Mouse (Mus musculus) cerebellum, postnatal 36 days (tissue): ENCODE measurements around the gene Focad.

Experiments
- DNase-seq, 2 experiments: peaks; one replicate each; pipeline ENCODE4 v3.0.0; 2021 to 2022; ENCODE audit warnings: mixed read lengths in 2 of 2

Focad gene

DNA sequence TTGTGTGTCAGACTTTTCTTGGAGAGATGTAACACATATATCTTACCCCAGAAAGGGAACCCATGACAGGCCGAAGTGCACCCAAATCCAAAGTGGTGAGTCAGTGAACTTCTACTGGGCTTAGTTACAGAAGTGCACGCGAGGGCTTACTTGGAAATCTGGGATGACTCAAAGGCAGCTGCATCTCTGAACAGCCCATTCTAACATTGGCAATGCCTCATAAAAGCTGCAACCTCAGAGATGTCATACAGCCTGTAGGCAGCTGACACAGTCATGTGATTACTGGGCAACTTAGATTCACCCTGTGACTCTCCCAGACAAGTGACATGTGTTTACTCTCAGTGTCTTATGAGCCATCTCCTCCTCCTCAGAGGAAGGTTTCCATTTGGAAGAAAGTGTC lies 119.5 kb downstream of the Focad start:
- no peak for DNase-seq

DNA sequence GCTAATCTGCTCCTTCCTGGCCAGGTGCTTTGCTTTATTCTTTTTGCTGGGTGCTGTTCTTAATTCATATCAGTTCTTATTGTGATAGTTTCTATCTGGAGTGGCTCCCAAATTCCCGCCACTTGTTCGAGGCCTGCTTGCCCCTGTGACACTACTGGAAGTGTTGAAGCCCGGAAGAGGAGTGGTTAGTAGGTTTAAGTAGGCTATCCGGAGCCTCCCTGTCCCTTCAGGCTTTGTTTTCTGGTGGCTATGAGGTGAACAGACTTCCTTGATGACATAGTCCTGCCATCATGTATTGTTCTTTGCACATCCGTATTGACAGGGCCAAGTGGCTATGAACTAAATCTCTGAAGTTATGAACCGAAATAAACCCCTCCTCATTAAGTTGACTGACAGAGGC lies 123.9 kb downstream of the Focad start:
- no peak for DNase-seq

DNA sequence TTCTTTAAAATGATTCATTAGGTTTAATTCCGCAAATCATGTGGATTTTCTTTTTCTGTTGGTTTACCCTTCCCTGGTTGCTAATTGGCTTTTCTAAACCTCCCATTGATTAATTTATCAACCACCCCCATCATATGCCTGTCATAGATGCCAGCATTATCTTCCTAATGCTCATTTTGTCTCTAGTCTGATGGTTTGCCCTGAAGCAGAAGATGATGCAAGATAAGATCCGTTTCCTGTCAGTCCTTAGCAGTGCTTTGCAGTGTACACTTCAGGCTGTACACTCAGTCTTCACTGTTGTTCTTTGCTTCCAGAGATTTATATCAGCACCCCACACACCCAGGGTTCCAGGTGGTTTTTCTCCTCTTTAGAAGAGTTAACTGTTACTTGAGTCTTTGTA lies 124.4 kb downstream of the Focad start:
- no peak for DNase-seq

DNA sequence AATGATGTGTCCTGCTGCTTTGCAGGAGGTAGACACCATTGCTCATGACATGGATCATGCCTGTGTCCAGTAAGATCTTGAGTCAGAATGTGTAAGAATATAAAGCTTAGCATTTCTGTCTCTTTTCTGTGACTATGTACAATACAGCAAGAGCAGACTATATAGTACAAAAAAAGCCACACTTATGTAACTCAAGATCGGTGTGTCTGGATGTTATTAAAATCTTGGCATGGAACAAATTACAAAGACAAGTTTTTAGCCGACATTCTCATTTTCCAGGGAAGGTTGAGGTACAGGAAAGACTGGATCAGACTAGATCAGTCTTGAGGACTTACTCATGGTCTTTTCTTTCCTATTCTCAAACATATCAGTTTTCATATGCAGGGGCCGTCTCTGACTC lies 136.9 kb downstream of the Focad start:
- no peak for DNase-seq

DNA sequence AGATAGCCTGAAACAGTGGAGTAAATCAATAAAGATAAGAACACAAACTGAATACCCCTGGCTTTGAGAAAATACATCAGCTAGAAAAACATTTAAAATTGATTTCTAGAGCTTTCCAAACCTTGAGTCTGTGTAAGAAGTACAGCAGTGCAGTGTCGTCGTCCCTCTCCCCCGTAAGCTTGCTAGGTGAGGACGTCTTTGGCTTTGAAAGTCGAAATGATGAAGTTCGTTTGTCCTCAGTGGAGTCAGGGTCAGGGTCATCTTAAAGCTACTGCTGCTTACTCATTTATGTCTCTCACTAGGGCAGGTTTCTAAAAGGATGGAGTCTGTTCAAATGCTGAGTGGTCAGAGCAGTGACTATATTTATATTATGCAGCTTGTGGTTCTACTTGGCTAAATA lies 141.5 kb downstream of the Focad start:
- no peak for DNase-seq

DNA sequence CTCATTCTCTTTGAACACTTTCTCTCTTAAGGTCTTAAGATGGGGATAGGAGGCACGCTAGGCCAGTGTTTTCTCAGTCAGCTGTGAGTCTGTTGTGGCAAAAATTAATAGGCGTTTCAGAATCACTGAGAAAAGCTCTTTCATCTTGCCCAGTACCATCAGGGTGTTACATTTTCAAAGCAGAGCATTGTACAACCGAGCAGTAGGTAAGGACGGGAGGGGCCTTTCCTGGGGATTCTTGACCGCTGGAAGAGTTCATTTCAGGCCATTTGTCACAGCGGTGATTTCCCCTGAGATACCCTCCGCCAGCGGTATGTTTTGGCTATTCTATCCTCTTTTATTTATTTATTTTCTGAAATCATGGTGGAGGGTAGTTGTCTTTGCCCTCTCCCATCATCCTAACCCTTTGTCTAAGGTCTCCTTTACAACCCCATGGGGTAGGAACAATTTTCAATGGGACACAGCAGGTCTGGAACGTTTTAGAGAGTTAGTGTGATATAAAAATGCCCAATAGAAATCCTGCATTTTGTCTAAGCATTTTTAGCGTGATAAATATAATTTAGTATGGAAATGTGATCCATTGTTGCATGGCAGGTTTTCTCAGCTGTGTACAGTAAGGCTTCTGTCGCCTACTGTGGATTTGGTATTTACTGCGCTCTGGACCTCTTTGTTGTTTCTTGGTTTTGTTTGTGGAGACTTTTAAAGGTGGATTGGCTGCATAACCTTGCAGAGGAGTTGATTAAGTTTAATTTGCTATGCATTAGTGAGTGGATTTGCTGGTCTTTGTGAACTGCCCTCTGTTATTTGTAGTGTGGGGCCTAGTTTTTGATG lies 142.7 kb downstream of the Focad start:
- no peak for DNase-seq

DNA sequence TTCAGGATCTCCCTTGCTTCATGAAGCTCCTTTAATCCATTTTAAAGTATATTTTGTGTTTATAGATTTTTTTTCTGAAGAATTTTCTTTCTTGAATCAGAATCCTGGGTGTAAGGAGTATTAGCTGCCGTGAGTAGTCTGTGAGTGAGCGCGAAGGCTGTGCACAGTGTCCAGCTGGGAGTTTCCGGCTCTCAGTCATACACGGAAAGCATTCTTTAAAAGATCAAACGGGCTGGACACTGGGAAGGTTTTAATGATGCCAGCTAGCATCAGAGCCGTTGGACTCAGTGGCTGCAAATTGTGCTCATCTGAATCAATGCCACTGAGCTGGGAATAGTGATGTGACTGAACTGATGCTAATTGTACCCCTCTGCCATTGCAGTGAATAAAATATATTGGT lies 143.9 kb downstream of the Focad start:
- peak; percentile 16 to 30 for DNase-seq

DNA sequence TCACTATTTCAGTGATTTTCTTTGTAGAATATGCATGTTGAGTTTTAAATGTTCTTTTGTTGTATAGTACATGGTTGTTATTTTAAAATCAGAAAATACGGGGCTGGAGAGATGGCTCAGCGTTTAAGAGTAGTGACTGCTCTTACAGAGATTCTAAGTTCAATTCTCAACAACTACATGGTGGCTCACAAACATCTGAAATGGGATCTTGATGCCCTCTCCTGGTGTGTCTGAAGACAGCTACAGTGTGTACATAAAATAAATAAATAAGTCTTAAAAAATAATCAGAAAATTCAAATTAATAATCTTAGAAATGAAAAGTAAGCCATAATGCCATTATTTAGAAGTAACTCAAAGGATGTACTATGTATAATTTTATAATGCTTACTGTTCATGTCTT lies 149.4 kb downstream of the Focad start:
- no peak for DNase-seq

DNA sequence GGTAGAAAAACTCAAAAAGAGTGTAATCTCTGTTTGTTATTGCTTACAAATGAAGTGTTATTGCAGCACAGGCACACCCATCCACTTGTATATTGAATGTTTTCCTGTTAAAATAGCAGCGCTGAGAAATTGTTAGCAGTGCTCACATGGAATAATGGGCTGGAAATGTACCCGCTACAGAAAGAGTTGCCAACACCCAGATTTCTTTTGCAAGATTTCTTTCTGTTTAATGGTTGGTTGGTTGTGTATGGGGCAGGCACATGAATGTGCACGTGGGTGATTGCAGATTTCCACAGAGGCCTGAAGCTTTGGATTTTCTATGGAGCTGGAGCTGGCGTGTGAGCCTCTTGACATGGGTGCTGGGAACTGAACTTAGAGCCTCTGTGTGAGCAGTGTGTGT lies 151.1 kb downstream of the Focad start:
- DNase-seq: no peak

DNA sequence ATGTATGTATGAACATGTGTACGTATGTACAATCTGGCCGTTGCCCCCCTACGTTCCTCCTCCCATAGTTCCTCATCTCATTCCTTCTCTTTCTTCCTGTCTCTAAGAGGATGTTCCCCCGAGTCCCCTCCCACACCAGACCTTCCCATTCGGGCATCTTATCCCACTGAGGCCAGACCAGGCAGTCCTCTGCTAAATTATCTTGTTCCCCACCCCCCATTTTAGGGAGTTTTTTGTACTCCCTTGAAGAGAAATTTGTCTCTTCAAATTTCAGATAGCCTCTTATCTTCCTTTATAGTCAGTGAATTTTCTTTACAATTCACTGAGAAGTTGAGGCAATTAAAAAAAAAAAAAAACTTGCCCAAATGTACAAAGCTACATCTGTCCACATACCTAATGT lies 166.9 kb downstream of the Focad start:
- DNase-seq: no peak

DNA sequence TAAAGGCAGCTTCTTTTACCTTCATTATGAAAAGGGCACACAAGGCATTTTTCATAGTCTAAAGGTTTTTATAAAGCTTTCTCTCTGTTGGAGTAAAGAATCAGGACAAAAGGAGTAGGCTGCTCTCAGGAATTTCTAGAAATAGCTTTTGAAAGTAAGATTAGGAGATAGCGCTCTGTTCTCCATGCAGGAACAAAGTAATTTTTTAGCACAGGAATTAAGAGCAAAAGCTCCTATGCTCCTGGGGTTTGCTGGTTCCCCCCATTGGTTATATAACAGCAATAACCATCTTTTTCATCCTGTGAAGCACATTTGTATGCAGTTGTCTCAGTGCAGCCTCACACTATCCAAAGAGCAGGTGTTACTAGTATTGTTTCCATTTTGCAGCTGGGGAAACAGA lies 170.1 kb downstream of the Focad start:
- no peak for DNase-seq

DNA sequence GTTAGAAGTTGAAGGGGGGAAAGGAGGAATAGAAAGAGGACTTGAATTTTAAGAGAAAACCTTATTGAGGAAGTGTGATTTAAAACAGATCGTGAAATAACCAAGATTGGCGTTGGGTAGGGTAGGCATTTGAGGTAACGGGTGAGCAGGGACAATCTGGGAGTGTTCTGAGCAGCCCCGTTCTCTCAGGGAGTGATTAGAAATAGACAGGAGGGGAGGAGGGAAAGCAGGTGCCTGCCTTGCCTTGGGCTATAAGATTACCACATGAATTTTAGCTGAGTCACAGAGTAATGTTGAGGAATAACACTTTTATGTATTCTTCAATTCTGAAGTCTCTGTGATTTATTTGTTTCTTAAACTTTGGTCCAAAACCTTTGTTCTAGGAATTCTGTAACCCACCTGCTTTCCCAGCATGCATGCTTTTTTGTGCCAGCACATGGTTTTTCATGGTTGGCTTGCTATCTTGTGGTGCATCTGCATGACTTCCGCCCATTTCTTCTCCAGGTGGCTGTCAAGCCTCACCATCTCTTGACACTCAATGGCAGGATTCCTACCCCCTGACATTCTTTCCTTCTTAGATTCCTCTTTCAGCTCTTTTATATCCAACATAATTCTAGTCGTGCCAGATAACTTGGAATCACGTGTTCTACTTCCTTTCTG lies 176.1 kb downstream of the Focad start:
- peak; percentile 54 to 70 for DNase-seq

DNA sequence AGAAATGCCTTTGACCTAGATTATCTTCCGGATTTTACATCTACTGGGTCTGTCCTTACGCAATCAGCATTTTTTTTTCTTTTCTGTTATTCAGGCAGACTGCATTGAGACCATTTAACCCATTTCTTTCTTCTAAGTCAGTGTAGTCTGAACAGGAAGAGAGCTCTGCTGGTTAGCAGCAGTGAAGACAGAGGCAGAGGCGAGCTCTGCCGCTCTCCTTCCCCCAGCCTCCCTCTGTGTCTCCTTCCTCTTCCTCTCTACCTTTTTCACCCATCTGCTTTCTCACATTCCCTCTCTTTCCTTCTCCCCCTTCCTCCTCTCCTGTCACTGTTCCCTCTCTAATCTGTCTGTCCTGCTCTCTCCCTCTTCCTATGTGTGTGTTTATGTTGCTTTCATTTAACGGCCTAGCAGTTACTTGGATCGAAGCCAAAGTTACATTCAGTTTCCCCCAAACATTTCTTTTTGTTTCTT lies 181.2 kb downstream of the Focad start:
- DNase-seq: no peak

DNA sequence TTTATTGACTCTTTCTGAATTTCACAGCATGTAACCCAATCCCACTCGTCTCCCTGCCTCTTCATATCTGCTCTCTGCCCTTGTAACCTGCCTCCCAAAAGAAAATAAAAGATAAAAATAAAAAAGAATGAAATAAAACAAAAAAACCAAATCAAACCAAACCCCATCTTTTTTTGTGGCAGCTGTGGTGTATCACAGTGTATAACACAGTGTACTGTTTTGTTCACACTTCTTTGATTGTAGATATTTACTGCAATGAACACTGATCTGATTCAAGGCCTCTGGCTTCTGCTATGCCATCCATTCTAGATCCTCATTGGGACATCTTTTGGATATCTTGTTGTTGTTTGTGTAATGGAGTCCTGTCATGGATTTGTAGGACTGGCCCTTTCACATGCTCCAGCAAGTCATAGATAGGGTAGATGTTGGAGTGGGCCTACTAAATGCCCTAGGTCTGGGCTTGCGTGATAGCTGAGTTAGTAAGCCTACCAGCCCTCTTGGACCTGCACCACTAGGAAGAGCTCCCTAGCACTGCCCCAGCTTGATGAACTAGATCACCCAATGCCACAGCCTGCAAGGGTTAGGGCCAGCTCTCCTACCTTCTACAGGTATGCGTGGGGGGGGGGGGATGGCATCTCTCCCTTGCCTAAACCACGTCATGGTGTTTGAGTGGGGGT lies 181.8 kb downstream of the Focad start:
- DNase-seq: no peak

DNA sequence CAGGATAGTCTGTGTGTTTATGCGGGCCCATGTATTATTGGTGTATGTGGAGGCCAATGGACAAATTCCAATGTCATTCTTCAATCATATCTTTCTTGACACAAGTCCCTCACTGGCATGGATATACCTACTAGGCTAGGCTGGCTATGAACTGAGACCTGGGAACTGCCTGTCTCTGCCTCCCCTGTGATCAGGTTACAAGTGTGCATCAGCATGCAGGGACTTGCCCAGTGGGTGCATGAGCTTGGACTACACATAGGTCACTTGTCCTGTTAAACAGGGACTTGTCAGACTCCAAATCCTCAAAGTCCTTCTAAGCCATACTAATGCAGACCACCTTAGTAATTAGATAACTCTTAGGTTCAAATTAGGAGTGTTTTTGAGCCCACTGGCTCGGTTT lies 184.1 kb downstream of the Focad start:
- DNase-seq: no peak

DNA sequence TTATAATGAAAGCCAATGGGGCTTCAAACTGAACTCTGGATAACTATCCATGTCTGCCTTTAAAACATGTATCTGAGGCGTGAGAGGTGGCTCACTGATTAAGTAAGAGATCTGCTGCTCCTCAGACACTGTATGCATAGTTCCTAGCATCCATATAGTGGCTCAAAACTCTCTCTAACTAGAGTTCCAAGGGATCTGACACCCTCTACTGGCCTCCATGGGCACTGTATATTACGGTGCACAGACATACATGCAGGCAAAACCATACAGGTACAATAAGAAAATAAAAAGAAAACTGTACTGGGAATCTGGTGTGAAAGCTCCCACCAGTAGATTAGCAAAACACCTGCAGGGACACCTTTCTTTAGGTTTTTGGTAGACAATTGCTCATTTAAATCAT lies 186.1 kb downstream of the Focad start:
- DNase-seq: no peak

DNA sequence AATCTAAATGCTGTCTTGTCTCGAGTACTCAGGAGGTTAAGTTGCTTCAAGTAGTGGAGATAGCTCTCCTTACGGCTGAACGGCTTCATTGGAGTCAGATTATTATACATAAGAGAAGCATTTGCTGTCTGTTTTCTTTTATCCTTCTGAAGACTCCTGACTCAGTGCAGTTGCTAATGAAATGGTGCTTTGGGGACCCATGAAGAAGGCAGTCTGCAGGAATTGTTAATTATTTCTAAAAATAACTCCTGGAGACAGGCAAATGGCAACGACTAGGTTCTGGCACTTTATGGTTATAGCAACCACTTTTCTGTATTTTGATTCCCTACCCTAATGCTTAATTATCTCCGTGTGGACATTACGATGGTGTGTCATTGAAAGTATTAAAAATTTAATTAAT lies 201.1 kb downstream of the Focad start:
- no peak for DNase-seq

DNA sequence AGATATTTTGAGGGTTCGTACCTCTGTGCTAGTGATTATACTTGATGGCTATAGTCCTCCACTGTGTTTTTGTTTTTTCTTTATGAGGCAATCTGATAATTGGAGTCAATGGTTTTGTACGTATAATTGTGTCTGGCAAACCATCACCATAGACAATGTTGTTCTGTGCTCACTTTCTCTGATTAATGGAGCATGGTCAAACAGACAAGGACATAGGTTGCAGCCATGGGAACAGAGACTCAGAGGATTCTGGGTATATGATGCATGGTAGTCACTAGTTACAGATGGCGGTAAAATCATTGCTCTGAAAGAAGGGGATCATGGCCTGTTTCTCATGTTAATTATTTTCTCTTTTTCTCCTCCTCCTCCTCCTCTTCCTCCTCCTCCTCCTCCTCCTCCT lies 205.1 kb downstream of the Focad start:
- no peak for DNase-seq

DNA sequence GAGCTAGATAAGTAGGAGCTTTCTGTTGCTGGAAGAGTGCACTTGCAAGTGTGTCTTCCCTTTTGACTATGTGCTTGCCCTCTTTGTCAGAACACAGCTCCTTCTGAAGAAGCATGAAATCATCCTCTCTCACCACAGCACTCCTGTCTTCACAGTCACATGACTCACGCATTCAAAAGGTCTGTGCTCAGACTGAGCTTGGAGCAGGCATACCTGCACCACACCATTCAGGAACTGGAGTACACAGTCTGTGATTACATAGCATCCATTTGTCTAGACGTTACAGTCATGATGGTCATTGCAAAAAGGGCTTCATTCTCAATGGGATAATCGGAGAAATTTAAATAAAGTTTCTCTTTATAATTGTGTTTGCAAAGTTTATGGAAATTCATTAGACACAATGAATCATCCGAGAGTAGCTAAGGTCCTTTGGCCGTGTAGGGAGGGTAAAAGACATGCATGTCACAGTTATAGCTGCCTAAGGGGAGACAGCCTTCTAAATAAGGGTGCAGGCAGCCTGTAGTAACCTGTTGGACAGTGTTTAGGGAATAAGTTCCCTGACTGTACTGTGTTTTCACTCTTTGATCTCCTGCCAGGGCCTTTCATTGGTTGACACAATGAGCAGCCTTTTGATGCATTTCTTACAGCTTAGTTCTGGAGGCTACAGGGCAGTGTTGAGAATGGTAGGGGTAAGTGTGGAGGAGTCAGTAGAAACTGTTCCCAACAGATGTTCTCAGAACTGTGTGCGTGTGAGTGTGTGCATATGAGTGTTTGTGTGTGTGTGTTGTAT lies 206.6 kb downstream of the Focad start:
- DNase-seq: no peak

DNA sequence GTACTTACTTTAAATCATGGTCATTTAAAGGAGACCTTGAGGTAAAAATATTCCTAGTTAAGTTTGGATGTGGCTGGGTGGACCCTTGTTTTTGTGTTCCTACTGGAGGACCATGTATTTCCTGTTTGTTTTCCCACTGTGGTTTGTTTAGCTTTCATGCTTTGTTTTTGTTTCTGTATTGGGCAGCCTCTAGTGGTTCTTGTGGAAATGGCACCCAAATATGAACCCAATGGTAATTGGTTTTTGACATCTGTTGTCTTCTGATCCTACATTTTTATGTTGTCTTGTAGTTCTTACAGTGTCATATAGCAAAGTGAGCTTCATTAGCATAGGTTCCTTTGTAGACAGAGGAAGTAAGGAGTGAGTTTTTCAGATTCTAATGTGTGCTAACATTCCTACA lies 207.9 kb downstream of the Focad start:
- DNase-seq: peak; percentile 13 to 55

DNA sequence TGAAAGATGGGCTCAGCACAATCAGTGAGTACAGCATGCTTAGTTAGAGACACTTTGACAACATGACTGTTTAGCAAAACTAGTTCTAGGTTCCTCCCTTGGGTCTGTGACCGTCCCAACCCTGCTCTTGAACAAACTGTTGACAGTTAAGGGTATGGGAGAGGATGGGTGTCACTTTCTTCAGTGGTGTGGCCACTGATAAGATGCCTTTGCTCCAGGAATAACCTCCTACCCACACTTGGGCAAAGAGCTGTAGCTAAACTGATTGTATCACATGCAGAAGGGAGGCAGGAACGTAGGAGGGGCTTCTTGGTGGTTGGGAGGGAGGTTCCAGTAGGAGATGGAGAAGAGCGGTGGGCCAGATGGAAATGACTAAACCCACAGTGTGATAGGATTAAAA lies 213.3 kb downstream of the Focad start:
- DNase-seq: no peak

DNA sequence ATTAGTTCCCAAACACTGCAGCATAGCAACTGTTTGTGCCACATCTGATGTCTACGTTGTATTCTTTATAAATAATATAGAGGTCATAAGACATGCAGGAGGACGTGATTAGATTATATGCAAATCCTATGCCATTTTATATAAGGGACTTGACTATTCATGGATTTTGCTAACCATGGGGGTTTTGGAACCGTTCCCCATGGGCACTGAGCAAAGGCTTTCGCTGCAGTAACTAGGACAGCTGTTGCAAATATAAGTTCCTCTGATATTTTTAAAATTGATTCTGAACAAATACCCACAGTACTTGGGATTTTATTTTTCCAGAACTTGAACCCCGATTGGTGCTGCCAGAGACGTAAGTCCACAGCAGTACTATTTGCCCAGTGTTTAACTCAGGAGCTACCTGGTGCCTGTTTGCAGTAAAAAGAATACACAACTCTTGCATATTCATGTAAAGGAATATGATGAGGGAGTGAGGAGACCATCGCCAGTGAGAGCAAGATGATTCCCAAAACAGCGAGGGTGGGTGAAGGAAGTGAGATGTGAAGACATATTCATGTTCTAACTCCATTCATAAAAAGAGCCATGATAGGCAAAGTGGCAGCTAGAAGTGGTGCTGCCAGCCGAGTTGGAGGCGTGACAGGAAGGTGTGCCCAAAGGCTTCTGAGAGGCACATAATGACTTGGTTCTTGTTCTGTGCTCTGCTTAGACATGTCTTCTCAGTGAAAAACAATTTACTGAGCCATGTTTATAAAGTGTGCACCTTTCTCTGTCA lies 214.1 kb downstream of the Focad start:
- no peak for DNase-seq
